Mouse (Mus musculus): ENCODE data around the gene Fam71e1. TPM values are rescaled to one million over a fixed set of nuclear protein-coding genes. Genes with fewer than 3 reads are reported as not detected.

Fam71e1 gene
- 10 to 100 TPM; 18.6 to 22.8 TPM for total RNA-seq (2021)

- DNase-seq (ENCODE audit: extremely low spot score in 1 of 2, low spot score in 1 of 2) = peak; percentile 96 to 98
Measured at GRCm38 (mm10) chr7:44495992-44496770, at the start of gene Fam71e1, which contains the start of gene Emc10. Fam71e1 (plus strand) TSS chr7:44496581. Emc10 (minus strand) TSS chr7:44496529.

GRCm38 (mm10) chr7:44453256-44453655 lies 43.1 kb upstream of the Fam71e1 start:
- DNase-seq (ENCODE audit: extremely low spot score in 1 of 2, low spot score in 1 of 2) = no peak

DNA sequence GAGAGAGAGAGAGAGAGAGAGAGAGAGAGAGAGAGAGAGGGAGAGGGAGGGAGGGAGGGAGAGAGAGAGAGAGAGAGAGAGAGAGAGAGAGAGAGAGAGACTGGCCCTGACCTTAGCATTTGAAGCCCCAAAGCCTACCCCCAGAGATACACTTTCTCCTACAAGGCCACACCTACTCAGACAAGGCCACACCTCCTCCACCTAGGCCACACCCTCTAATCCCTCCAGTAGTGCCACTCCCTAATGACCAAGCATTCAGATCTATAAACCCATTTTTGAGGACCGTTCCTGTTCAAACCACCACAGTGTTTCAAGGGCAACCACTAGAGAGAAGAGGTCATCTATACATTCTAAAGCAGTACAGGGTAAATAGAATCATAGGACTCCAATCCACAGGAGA lies 40.1 kb upstream of the Fam71e1 start:
- no peak for DNase-seq (ENCODE audit: extremely low spot score in 1 of 2, low spot score in 1 of 2)

- DNase-seq (ENCODE audit: extremely low spot score in 1 of 2, low spot score in 1 of 2) = no peak
Measured at GRCm38 (mm10) chr7:44460067-44460466, 36.3 kb upstream of the Fam71e1 start.

DNA sequence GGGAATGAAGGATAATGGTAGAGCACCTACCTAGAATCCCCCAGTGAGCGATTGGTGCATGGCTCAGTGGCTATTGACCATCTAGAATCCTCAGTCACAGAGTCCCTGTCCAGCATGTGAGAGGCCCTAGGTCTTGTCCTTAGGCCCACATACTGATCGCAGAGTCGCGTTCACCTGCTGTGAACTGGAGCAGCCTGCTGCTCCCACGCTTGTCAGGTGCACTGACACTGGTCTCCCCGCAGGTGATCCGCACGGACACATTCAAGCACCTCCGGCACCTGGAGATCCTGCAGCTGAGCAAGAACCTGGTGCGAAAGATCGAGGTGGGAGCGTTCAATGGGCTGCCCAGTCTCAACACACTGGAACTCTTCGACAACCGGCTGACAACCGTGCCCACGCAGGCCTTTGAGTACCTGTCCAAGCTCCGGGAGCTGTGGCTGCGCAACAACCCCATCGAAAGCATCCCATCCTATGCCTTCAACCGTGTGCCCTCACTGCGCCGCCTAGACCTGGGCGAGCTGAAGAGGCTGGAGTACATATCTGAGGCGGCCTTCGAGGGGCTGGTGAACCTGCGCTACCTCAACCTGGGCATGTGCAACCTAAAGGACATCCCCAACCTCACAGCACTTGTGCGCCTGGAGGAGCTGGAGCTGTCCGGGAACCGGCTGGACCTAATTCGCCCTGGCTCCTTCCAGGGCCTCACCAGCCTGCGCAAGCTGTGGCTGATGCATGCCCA lies 35.4 kb upstream of the Fam71e1 start:
- DNase-seq (ENCODE audit: extremely low spot score in 1 of 2, low spot score in 1 of 2) = no peak

DNA sequence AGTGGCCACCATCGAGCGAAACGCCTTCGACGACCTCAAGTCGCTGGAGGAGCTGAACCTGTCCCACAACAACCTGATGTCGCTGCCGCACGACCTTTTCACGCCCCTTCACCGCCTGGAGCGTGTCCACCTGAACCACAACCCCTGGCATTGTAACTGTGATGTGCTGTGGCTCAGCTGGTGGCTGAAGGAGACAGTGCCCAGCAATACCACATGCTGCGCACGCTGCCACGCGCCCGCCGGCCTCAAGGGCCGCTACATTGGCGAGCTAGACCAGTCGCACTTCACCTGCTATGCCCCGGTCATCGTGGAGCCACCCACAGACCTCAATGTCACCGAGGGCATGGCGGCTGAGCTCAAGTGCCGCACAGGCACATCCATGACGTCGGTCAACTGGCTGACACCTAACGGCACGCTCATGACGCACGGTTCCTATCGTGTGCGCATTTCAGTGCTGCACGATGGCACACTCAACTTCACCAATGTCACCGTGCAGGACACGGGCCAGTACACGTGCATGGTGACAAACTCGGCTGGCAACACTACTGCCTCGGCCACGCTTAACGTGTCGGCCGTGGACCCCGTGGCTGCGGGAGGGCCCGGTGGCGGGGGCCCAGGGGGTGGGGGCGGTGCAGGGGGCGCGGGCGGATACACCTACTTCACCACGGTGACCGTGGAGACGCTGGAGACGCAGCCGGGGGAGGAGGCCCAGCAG lies 34.7 kb upstream of the Fam71e1 start:
- DNase-seq (ENCODE audit: extremely low spot score in 1 of 2, low spot score in 1 of 2) = no peak

DNA sequence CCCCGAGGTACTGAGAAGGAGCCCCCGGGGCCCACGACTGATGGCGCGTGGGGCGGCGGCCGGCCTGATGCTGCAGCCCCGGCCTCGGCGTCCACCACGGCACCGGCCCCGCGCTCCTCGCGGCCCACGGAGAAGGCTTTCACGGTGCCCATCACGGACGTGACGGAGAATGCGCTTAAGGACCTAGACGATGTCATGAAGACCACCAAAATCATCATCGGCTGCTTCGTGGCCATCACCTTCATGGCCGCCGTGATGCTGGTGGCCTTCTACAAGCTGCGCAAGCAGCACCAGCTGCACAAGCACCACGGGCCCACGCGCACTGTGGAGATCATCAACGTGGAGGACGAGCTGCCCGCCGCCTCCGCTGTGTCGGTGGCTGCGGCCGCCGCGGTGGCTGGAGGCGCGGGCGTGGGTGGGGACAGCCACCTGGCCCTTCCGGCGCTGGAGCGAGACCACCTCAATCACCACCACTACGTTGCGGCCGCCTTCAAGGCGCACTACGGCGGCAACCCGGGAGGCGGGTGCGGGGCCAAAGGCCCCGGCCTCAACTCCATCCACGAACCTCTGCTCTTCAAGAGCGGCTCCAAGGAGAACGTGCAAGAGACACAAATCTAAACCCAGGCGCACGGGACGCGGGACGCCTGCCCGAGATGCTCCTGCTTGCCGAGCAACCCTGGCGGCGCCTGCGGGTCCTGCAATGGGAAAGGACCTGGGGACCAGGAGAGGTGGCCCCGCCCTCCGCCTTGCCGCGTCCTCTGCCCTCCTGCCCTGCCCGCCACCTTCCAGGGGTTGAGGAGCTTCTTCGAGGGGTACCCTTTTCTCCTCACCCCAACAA lies 33.9 kb upstream of the Fam71e1 start:
- no peak for DNase-seq (ENCODE audit: extremely low spot score in 1 of 2, low spot score in 1 of 2)

DNA sequence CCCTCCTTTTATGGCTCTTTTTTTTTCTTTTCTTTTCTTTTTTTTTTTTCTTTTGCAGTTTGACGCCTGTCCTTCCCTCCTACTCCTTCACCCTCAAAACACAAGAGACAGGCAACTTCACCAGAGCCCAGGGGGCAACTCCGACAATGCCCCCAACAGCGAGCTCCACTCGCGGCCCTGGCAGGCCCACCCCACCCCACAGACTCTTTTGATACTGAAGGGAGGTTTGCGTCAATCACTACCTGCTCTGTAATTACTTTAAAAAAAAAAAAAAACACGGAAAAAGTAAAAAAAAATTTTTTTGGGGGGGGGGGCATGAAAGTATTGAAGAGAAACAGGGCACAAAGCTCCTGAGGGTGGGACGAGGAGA lies 33.3 kb upstream of the Fam71e1 start:
- DNase-seq (ENCODE audit: extremely low spot score in 1 of 2, low spot score in 1 of 2) = no peak

GRCm38 (mm10) chr7:44463556-44464225 lies 32.7 kb upstream of the Fam71e1 start:
- DNase-seq (ENCODE audit: extremely low spot score in 1 of 2, low spot score in 1 of 2) = no peak

GRCm38 (mm10) chr7:44464511-44464910 lies 31.9 kb upstream of the Fam71e1 start:
- peak; percentile 66 to 73 for DNase-seq (ENCODE audit: extremely low spot score in 1 of 2, low spot score in 1 of 2)

GRCm38 (mm10) chr7:44465111-44465510 lies 31.3 kb upstream of the Fam71e1 start, which contains the start of gene Aspdh:
Aspdh (plus strand) TSS chr7:44465391.
- DNase-seq (ENCODE audit: extremely low spot score in 1 of 2, low spot score in 1 of 2) = no peak

DNA sequence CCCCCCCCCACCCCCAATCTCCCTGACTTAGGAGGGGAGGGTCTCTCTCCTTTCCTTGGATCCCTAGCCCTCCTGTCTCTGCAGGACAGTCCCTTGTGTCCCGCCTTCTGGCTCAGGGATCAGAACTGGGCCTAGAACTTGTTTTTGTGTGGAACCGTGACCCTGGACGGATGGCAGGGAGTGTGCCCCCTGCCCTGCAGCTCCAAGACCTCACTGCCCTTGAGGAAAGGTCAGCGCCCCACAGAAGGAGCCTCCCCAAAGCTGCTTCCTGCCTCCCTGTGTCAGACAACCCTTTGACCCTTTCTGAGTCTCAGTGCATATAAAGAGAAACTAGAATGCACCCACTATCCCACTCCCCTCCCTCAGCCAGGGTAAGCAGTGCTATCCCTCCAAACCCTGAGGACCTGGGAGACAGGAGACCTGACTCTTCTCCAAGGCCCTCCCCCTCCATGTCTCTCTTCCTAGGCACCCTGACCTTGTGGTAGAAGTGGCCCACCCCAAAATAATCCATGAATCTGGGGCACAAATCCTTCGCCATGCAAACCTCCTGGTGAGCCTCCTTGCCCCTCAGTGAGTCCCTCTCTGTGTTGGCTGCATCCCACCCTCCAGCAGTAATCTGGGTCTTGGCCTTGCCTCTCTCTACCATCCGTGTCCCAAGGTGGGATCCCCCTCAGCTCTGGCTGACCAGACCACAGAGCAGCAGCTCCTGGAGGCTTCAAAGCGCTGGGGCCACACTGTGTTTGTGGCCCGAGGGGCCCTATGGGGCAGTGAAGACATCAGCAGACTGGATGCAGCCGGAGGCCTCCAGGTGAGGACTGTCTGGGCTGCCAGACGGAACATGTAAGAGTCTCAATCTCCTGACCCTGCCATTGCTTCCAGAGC lies 30.1 kb upstream of the Fam71e1 start:
- peak; percentile 17 to 19 for DNase-seq (ENCODE audit: extremely low spot score in 1 of 2, low spot score in 1 of 2)

GRCm38 (mm10) chr7:44466888-44467311 lies 29.5 kb upstream of the Fam71e1 start:
- peak in 1 of 2 experiments; percentile 27 for DNase-seq (ENCODE audit: extremely low spot score in 1 of 2, low spot score in 1 of 2)

GRCm38 (mm10) chr7:44467811-44468411 lies 28.5 kb upstream of the Fam71e1 start, which contains the start of gene Josd2:
Josd2 (plus strand) TSS chr7:44467980.
- peak; percentile 82 to 90 for DNase-seq (ENCODE audit: extremely low spot score in 1 of 2, low spot score in 1 of 2)

- no peak for DNase-seq (ENCODE audit: extremely low spot score in 1 of 2, low spot score in 1 of 2)
Measured at GRCm38 (mm10) chr7:44468644-44469285, 27.6 kb upstream of the Fam71e1 start.

- no peak for DNase-seq (ENCODE audit: extremely low spot score in 1 of 2, low spot score in 1 of 2)
Measured at GRCm38 (mm10) chr7:44469677-44470675, 26.4 kb upstream of the Fam71e1 start.

Data from layer of hippocampus, postnatal 25 days (tissue).